Comparison of ENCODE assay signal across 9 mouse cellular contexts in genomic region chr3:94849338-94849737, GRCm38 (mm10). TPM values are rescaled to one million over a fixed set of nuclear protein-coding genes. Genes with fewer than 3 reads are reported as not detected.
DNase-seq lines count a peak whose midpoint lies in the region; ATAC-seq lines count a peak whose summit lies in the region.
"Had no signal": no experiment of that assay in that cellular context is flagged by ENCODE, and none has a peak within 500 bp of the region (broad histone marks: within the 10 kb centered on the region; RNA-seq: fewer than 3 reads in every experiment).

No protein-coding gene starts in this region.

- ATAC-seq in intestine, embryonic 14.5 days (replicated peaks; ENCODE audit: low FRiP score, low TSS enrichment, low read depth), result 0 out of 2 replicates have a peak, but pooled peaks have one; percentile 47
- ATAC-seq in intestine, embryonic 15.5 days, result no peak
- peak; percentile 41 for ATAC-seq in midbrain, embryonic 16.5 days

- intact Hi-C loops in heart, postnatal 36 days (cut with DNase I), result loop anchor here (2.0 kb wide), 1 partner anchor 233 kb away; no protein-coding TSS in a partner anchor

- H3K4me1 ChIP-seq in intestine, embryonic 14.5 days (replicated peaks; ENCODE audit: control insufficient read depth, insufficient read depth, low read length), result no peaks in the 10 kb centered on the region
- no peaks in the 10 kb centered on the region for H3K4me1 ChIP-seq in intestine, embryonic 15.5 days (replicated peaks)
- peaks cover 12% of the 10 kb centered on the region; the same call in 1 of the 2 replicates for H3K4me1 ChIP-seq in midbrain, embryonic 16.5 days (ENCODE audit: control insufficient read depth, insufficient read depth, low read length)

- no peak overlapping the region for H3K9ac ChIP-seq in intestine, embryonic 14.5 days (ENCODE audit: low read length)
- H3K9ac ChIP-seq in intestine, embryonic 15.5 days, result no peak overlapping the region
- H3K9ac ChIP-seq in midbrain, embryonic 16.5 days (ENCODE audit: low read depth, low read length), result no peak overlapping the region
- H3K9ac ChIP-seq: limb, embryonic 13.5 days had no signal

- WGBS in intestine, embryonic 14.5 days, result 30% methylated on average over 1 of the region's 1 CpGs
- 15% methylated on average over 1 of the region's 1 CpGs for WGBS in intestine, embryonic 15.5 days
- 23% methylated on average over 1 of the region's 1 CpGs for WGBS in midbrain, embryonic 16.5 days

- no peak overlapping the region for H3K4me2 ChIP-seq in intestine, embryonic 14.5 days (ENCODE audit: low read length)
- H3K4me2 ChIP-seq in intestine, embryonic 15.5 days (replicated peaks), result no peak overlapping the region
- H3K4me2 ChIP-seq in midbrain, embryonic 16.5 days (ENCODE audit: low read length), result no peak overlapping the region
- H3K4me2 ChIP-seq: limb, embryonic 13.5 days had no signal

- H3K4me3 ChIP-seq in intestine, embryonic 14.5 days (ENCODE audit: low read depth, low read length), result no peak overlapping the region
- H3K4me3 ChIP-seq in intestine, embryonic 15.5 days (replicated peaks), result no peak overlapping the region
- no peak overlapping the region for H3K4me3 ChIP-seq in midbrain, embryonic 16.5 days (ENCODE audit: low read depth, low read length)
- H3K4me3 ChIP-seq: limb, embryonic 13.5 days had no signal

- H3K27ac ChIP-seq in intestine, embryonic 14.5 days (ENCODE audit: low read depth), result no peak overlapping the region
- H3K27ac ChIP-seq in intestine, embryonic 15.5 days, result no peak overlapping the region
- no peak overlapping the region for H3K27ac ChIP-seq in midbrain, embryonic 16.5 days (ENCODE audit: low read length)
- H3K27ac ChIP-seq: limb, embryonic 13.5 days had no signal

- H3K9me3 ChIP-seq in intestine, embryonic 14.5 days (ENCODE audit: control insufficient read depth, low read length), result no peaks in the 10 kb centered on the region
- no peaks in the 10 kb centered on the region for H3K9me3 ChIP-seq in intestine, embryonic 15.5 days
- H3K9me3 ChIP-seq in midbrain, embryonic 16.5 days (replicated peaks; ENCODE audit: control insufficient read depth, low read length, poor library complexity, severe bottlenecking), result no peaks in the 10 kb centered on the region
- H3K9me3 ChIP-seq: limb, embryonic 13.5 days had no signal

- H3K36me3 ChIP-seq in intestine, embryonic 14.5 days (ENCODE audit: control insufficient read depth, insufficient read depth, low read length), result peaks cover 4% of the 10 kb centered on the region; the same call in 1 of the 2 replicates
- H3K36me3 ChIP-seq in intestine, embryonic 15.5 days, result 0 out of 2 replicates have a peak, but pooled peaks cover 3% of the 10 kb centered on the region
- peaks cover under 1% of the 10 kb centered on the region; the same call in 1 of the 2 replicates for H3K36me3 ChIP-seq in midbrain, embryonic 16.5 days (ENCODE audit: control insufficient read depth, insufficient read depth, low read length)

- no peaks in the 10 kb centered on the region for H3K27me3 ChIP-seq in intestine, embryonic 14.5 days (replicated peaks; ENCODE audit: control insufficient read depth, insufficient read depth, low read length)
- H3K27me3 ChIP-seq in intestine, embryonic 15.5 days (replicated peaks), result no peaks in the 10 kb centered on the region
- H3K27me3 ChIP-seq in midbrain, embryonic 16.5 days (ENCODE audit: control insufficient read depth, insufficient read depth, low read depth, low read length), result no peaks in the 10 kb centered on the region
- H3K27me3 ChIP-seq: limb, embryonic 13.5 days had no signal

- peak; percentile 74 for DNase-seq in intestine, embryonic 14.5 days (ENCODE audit: low spot score)
- peak; percentile 75 for DNase-seq in T-cell, adult 2 months (ENCODE audit: low spot score)
- DNase-seq in embryo, embryonic 11 days, result peak; percentile 73
- peak; percentile 68 to 79 for DNase-seq in heart, postnatal 36 days
- DNase-seq in layer of hippocampus, postnatal 10 days (ENCODE audit: low spot score in 2 of 2), result peak; percentile 72 to 75
- peak; percentile 8 to 41 for DNase-seq in thymus, adult 18-20 months

RNA-seq across cellular contexts. Expression of gene Pogz, which starts 12.0 kb away (rescaled TPM):
- 19.6 and 19.9 TPM in 2 replicates for polyA plus RNA-seq in intestine, embryonic 14.5 days (2014; fragmentation: Nextera tagmentation; extraction: Ambion mirVana)
- 11.6 and 12.2 TPM in 2 replicates for polyA plus RNA-seq in intestine, embryonic 15.5 days (2015; fragmentation: Nextera tagmentation; extraction: Ambion mirVana)
- 10 to 100 TPM; 18.7 to 21.5 TPM for total RNA-seq in heart, postnatal 36 days (2021)
- total RNA-seq in layer of hippocampus, postnatal 10 days (2021), result 10 to 100 TPM; 56.0 to 57.3 TPM
- polyA plus RNA-seq in midbrain, embryonic 16.5 days (2015; fragmentation: Nextera tagmentation; extraction: Ambion mirVana), result 21.1 and 23.5 TPM in 2 replicates

RNA-seq across cellular contexts. Expression of gene Psmb4, which starts 37.4 kb away (rescaled TPM):
- polyA plus RNA-seq in intestine, embryonic 14.5 days (2014; fragmentation: Nextera tagmentation; extraction: Ambion mirVana), result 354 and 364 TPM in 2 replicates
- 293 and 336 TPM in 2 replicates for polyA plus RNA-seq in intestine, embryonic 15.5 days (2015; fragmentation: Nextera tagmentation; extraction: Ambion mirVana)
- total RNA-seq in heart, postnatal 36 days (2021), result 100 to 1,000 TPM; 231 to 243 TPM
- 100 to 1,000 TPM; 289 to 312 TPM for total RNA-seq in layer of hippocampus, postnatal 10 days (2021)
- polyA plus RNA-seq in midbrain, embryonic 16.5 days (2015; fragmentation: Nextera tagmentation; extraction: Ambion mirVana), result 322 and 353 TPM in 2 replicates

Comparison
In these comparisons a context has a peak if more than half of its experiments do, and no peak if none do; other contexts are left out.
1. DNase-seq: peak in every context shown above with its lines; median percentile 75 in T-cell, adult 2 months; 74 in intestine, embryonic 14.5 days; 74 in heart, postnatal 36 days; 74 in layer of hippocampus, postnatal 10 days; 73 in embryo, embryonic 11 days; 24 in thymus, adult 18-20 months.